In the genomic region with DNA sequence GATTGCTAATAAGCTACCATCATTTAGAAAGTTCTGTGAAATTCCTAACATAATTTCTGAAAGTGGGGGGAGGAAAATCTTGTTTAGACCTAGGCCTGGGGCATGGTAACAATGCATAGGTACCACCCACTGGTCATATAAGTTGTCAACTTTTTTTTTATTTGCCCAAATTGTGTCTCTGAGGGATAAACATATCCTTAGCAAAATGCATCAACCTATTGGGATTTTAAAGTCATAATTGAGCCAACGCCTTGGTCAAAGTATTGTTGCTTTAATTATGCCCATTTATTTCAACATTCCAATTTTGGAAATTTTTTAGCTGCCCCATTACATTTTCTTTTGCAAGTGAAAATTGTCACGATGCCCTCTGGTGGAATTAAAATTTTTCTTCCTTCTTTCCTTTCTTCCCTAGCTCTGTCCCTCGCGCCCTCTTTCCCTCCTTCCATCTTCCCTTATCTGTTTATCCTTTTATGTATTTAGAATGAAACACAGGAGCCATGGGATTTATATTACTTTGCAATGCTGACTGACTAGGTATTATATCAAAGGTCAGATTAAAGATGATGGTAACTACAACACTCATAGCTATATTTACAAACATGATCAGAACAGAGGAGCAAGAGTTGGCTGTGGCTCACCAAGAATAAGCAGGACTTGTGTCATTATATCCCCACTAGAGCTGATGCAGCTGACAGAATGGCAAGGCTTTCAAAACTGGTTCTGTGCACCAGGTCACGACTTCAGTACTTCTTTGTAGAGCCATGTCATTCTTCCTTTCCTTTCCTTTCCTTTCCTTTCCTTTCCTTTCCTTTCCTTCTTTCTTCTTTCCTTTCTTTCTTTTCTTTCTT, we compare ENCODE assay signal across 7 mouse cellular contexts.
DNase-seq lines count a peak whose midpoint lies in the region; ATAC-seq lines count a peak whose summit lies in the region.

No protein-coding gene starts in this region.

- intact Hi-C loops in heart, postnatal 36 days (cut with DNase I) = loop anchor here (5.0 to 10.0 kb wide), 4 partner anchors 109 to 721 kb away; no protein-coding TSS in a partner anchor

- no peak for ATAC-seq in erythroblast, adult 5-6 weeks (replicated peaks; ENCODE audit: low FRiP score, poor library complexity, severe bottlenecking)

- DNase-seq in heart, adult 8-10 months (ENCODE audit: low spot score) = peak; percentile 24
- no peak for DNase-seq in heart, postnatal 36 days
- DNase-seq in lung, postnatal 10 days = peak; percentile 48
- DNase-seq in lung, adult 18-20 months = no peak
- DNase-seq in Muller cell, postnatal 12 days (ENCODE audit: inconsistent ontology term) = peak; percentile 41
- peak; percentile 15 for DNase-seq in lung, postnatal 36 days

Comparison
In these comparisons a context has a peak if more than half of its experiments do, and no peak if none do; other contexts are left out.
1. DNase-seq: peak in heart, adult 8-10 months (single experiment), lung, postnatal 10 days (single experiment), Muller cell, postnatal 12 days (single experiment) and lung, postnatal 36 days (single experiment); none in heart, postnatal 36 days (0 of 2) and lung, adult 18-20 months (0 of 2).